Mouse (Mus musculus) limb, embryonic 11.5 days (tissue): ENCODE data around the gene Pkp4. TPM values are rescaled to one million over a fixed set of nuclear protein-coding genes. Genes with fewer than 3 reads are reported as not detected.

Experiments used
- ATAC-seq: fragments of 200-750 bp; cut with Nextera tagmentation; 2 replicates; pipeline ENCODE4 v1.8.0; 2017; ENCODE audit warnings: low read depth; ENCODE audit not compliant: insufficient number of reproducible peaks, low FRiP score, low TSS enrichment
- DNase-seq: peaks from one replicate; pipeline ENCODE4 v3.0.0-alpha.2; 2015; ENCODE audit warnings: low spot score
- H3K27ac ChIP-seq: fragments of 300-500 bp; sonication (generic); replicated peaks from 2 replicates; pipeline ENCODE4 v1.5.1; 2014; ENCODE audit warnings: low read depth, mild to moderate bottlenecking, low read length
- H3K27me3 ChIP-seq: fragments of 300-500 bp; sonication (generic); 2 replicates; pipeline ENCODE4 v1.6.1; 2014; ENCODE audit warnings: mild to moderate bottlenecking, low read length, mixed read lengths; ENCODE audit not compliant: control insufficient read depth, insufficient read depth
- H3K36me3 ChIP-seq: fragments of 300-500 bp; sonication (generic); 2 replicates; pipeline ENCODE4 v1.6.1; 2014; ENCODE audit warnings: mild to moderate bottlenecking, low read length, moderate library complexity, mixed read lengths; ENCODE audit not compliant: control insufficient read depth, insufficient read depth
- H3K4me1 ChIP-seq: fragments of 300-500 bp; sonication (generic); 2 replicates; pipeline ENCODE4 v1.6.1; 2014; ENCODE audit warnings: low read length, mixed read lengths; ENCODE audit not compliant: control insufficient read depth, insufficient read depth
- H3K4me2 ChIP-seq: fragments of 300-500 bp; sonication (generic); 2 replicates; pipeline ENCODE4 v1.6.1; 2014; ENCODE audit warnings: low read depth, mild to moderate bottlenecking, moderate library complexity; ENCODE audit not compliant: severe bottlenecking
- H3K4me3 ChIP-seq: fragments of 300-500 bp; sonication (generic); 2 replicates; pipeline ENCODE4 v1.5.1; 2014; ENCODE audit warnings: low read depth, low read length
- H3K9ac ChIP-seq: fragments of 300-500 bp; sonication (generic); 2 replicates; pipeline ENCODE4 v1.6.1; 2014; ENCODE audit warnings: mild to moderate bottlenecking, low read length
- H3K9me3 ChIP-seq: fragments of 300-500 bp; sonication (generic); 2 replicates; pipeline ENCODE4 v1.6.1; 2016; ENCODE audit warnings: low read length; ENCODE audit not compliant: control insufficient read depth
- WGBS: fragments of 180-500 bp; shearing (Covaris S2); extraction: QIAGEN DNeasy Blood & Tissue Kit; methylation state at CpG from one replicate; pipeline ENCODE4 v1.1.7; 2014; 5-methylcytosine and 5-hydroxymethylcytosine counted together
- polyA plus RNA-seq: library from polyadenylated mRNA; unstranded; fragments of >200 nt; fragmentation: Nextera tagmentation; extraction: Ambion mirVana; gene quantifications from 2 replicates; pipeline ENCODE4 v1.2.1, GENCODE M21; 2014

The Pkp4 gene
- polyA plus RNA-seq, 1 experiment from 2014 or later = 18.8 TPM

DNA sequence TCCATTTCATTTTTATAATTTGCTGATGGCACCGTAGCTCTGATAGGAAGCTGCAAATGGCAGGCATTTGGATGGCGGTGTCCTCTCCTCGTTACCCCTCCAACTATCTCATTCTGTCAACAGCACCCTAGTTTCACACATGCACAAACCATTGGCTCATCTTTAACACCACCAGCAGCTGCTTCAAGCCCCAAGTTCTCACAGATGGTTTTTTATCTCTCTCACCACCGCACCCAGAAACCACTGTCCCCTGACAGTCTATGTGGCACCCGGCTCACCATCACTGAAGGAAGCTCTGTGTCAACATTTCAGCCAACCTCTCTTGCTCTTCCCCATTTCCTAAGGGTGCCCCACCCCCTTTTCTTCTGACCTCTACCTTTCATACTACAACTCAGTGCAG is 167.3 kb downstream of the Pkp4 start:
- DNase-seq (no peak), ATAC-seq (no peak)
- H3K4me3 ChIP-seq = no peak overlapping the region
- H3K4me2 ChIP-seq = no peak overlapping the region
- H3K27ac ChIP-seq = no peak overlapping the region
- WGBS = 94% methylated on average over 5 of the region's 5 CpGs
- H3K27me3 ChIP-seq = no peaks in the 10 kb centered on the region
- no peaks in the 10 kb centered on the region for H3K36me3 ChIP-seq
- no peak overlapping the region for H3K9ac ChIP-seq
- no peaks in the 10 kb centered on the region for H3K4me1 ChIP-seq
- no peaks in the 10 kb centered on the region for H3K9me3 ChIP-seq

DNA sequence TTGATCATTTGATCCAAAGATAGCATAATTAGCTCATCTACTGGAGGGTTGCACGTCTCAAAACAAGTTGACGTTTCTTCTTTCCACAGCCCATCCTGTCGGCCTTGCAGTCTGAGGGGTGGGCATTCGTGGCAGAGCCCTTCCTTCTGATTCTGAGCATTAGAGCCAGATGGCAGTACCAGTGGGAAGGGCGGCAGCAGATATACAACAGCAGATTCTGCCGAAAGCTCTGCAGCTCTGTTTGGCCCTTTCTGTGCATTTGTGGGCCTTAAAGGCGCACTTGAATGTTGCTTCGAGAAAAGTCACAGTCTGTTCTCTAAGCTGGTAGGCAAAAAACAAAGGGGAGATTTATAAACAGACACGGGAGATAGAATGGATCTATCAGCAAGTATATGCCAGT is 170.4 kb downstream of the Pkp4 start:
- Histone ChIP-seq H3K4me1 (no peaks in the 10 kb centered on the region), H3K9ac (no peak overlapping the region), H3K4me3 (no peak overlapping the region), H3K9me3 (no peaks in the 10 kb centered on the region), H3K27me3 (no peaks in the 10 kb centered on the region), H3K27ac (no peak overlapping the region), H3K4me2 (no peak overlapping the region), H3K36me3 (no peaks in the 10 kb centered on the region; the same call in 1 of the 2 replicates)
- 82% methylated on average over 9 of the region's 9 CpGs for WGBS
- no peak for DNase-seq
- no peak for ATAC-seq

DNA sequence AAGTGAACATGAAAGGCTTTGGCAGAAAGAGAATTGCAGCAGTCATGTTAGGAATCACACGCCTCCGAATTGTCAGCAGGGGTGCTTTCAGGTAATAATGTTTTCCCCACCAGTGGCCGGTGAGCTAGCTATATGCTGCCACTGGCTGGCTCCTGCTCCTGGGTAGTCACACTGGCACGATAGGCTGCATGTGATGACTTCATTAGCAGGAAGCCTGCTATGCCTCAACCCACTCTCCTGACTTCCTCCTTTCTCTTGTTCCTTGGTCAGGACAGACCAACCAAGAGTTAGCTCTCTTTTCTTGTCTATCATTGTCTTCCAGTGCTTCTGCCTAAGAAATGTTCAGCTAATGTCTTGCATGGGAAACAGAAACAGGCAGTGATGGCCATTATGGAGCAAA is 171.9 kb downstream of the Pkp4 start:
- Histone ChIP-seq H3K27me3 (no peaks in the 10 kb centered on the region), H3K27ac (no peak overlapping the region), H3K9ac (no peak overlapping the region), H3K9me3 (no peaks in the 10 kb centered on the region), H3K4me2 (no peak overlapping the region), H3K4me1 (no peaks in the 10 kb centered on the region), H3K4me3 (no peak overlapping the region), H3K36me3 (peaks cover 1% of the 10 kb centered on the region; the same call in 1 of the 2 replicates)
- 83% methylated on average over 4 of the region's 4 CpGs for WGBS
- DNase-seq (no peak), ATAC-seq (no peak)

DNA sequence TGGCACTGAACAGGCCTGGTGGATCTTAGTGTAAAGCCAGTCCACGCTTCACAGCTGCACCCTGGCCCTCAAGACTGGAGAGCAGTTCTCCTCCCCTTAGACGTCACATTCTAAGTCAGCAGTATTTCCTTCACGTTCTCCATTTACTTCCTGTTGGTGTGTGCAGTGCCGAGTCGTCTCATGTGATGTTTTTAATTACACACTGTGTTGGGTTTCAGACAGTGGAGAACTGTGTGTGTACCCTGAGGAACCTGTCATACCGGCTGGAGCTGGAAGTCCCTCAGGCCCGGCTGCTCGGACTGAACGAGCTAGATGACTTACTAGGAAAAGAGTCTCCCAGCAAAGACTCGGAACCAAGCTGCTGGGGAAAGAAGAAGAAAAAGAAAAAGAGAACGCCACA is 177.9 kb downstream of the Pkp4 start:
- Histone ChIP-seq H3K9ac (no peak overlapping the region), H3K36me3 (peaks cover 3% of the 10 kb centered on the region; the same call in 1 of the 2 replicates), H3K27ac (no peak overlapping the region), H3K9me3 (no peaks in the 10 kb centered on the region), H3K4me3 (no peak overlapping the region), H3K4me2 (no peak overlapping the region), H3K27me3 (no peaks in the 10 kb centered on the region), H3K4me1 (no peaks in the 10 kb centered on the region)
- 46% methylated on average over 11 of the region's 11 CpGs for WGBS
- ATAC-seq (peak; percentile 35; the same call in 1 of the 2 replicates), DNase-seq (no peak)

DNA sequence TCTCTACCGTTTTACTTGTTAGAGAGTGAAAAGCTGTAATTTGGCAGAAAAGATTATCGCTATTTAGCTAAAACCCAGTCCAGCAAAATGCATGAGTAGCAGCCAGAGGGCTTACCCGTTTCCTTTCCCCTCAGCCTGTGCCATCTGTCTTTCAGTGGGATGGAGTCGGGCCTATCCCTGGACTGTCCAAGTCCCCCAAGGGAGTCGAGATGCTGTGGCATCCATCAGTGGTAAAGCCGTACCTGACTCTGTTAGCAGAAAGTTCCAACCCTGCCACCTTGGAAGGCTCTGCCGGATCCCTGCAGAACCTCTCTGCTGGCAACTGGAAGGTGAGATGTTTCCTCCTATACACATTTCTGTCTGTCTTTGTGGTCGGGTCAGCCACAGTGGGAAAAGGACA is 178.3 kb downstream of the Pkp4 start:
- H3K27ac ChIP-seq = no peak overlapping the region
- no peaks in the 10 kb centered on the region for H3K27me3 ChIP-seq
- H3K36me3 ChIP-seq = peaks cover 3% of the 10 kb centered on the region; the same call in 1 of the 2 replicates
- ATAC-seq (no peak), DNase-seq (no peak)
- H3K9ac ChIP-seq = no peak overlapping the region
- 87% methylated on average over 8 of the region's 8 CpGs for WGBS
- no peaks in the 10 kb centered on the region for H3K9me3 ChIP-seq
- no peak overlapping the region for H3K4me2 ChIP-seq
- no peaks in the 10 kb centered on the region for H3K4me1 ChIP-seq
- H3K4me3 ChIP-seq = no peak overlapping the region

DNA sequence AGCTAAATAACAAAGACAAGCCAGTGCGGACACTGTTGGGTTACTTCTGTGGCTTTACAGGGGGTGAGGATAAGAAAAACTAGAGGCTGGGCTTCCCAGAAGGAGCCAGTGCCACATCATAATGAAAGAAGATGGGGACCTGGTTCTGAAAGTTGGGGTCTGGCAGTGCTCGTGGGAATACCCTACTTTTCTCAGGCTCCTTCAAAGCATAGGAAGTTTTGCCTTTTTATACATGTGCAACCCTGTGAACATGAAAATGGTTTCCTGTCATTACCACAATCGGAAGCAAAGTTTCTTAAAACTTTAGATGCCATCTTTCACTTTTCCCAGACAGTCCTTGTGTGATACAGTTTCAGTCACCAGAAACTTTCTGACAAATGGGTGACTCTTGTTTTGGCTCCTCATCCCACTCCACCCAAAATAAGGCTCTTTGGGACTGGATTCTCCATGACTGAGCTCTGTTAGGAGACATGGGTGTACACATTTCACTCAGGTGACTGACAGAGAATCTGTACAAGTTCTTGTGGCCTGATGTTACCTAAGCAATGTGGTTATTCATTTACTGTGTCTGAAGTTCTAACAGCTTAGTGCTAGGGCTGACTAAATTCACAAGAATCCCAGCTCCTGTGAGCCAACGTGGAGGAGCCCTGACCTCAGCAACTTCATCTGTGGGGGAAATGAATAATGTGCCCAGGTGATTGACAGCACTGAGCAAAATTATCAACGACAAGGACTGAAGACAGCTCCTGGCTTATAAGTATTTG is 179.3 kb downstream of the Pkp4 start:
- H3K4me3 ChIP-seq = no peak overlapping the region
- peaks cover 3% of the 10 kb centered on the region; the same call in 1 of the 2 replicates for H3K36me3 ChIP-seq
- 88% methylated on average over 5 of the region's 5 CpGs for WGBS
- no peak overlapping the region for H3K9ac ChIP-seq
- ATAC-seq (no peak), DNase-seq (no peak)
- H3K9me3 ChIP-seq = no peaks in the 10 kb centered on the region
- H3K4me2 ChIP-seq = no peak overlapping the region
- H3K4me1 ChIP-seq = no peaks in the 10 kb centered on the region
- no peaks in the 10 kb centered on the region for H3K27me3 ChIP-seq
- H3K27ac ChIP-seq = no peak overlapping the region

DNA sequence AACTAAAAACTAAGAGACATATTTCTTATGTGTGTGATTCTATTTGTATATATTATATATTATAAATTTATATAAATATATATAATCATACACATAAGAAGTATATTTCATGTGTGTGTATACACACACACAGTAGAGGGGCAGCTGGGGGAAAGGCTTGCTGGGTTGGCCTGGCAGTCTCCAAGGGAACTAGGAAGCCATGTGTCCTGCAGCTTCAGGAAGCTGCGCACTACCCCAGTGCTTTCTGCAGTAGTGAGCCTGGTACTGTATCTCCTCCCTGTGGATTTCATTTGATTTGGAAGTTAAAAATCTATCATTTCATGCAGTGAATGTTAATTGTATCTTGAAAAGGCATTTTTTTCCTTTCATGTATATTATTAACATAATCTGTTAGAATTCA is 180.2 kb downstream of the Pkp4 start:
- peaks cover 3% of the 10 kb centered on the region; the same call in 1 of the 2 replicates for H3K36me3 ChIP-seq

DNA sequence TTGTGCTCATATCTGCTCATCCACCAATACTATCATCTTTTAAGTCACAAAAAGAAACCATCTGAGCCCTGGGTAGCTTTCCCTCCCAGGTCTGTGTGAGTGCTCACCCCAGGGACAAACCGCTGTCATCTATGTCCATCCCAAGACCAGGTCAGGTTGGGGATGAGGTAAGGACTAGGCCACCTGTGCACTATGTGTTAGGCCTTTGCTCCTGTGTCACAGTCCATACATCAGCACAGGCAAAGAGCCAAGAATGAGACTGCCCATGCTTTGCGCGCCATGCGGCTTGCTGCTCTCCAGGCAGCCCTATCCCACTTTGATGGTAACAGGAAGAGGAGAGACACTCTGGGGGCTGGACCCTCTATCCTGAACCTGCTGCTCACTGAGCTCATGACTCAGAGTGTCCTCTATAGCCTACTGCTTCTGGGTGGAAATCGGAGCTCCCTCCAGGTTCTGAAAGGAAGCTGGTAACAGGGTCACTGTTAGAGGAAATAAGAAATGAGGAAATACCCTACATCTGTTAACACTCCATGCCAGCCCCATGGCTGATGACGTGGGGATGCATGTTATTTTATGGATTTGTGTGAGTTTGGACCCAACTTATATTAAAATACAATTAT is 182.1 kb downstream of the Pkp4 start:
- 96% methylated on average over 6 of the region's 6 CpGs for WGBS
- peaks cover under 1% of the 10 kb centered on the region; the same call in 1 of the 2 replicates for H3K36me3 ChIP-seq
- no peaks in the 10 kb centered on the region for H3K9me3 ChIP-seq

More for the DNA sequence above, 180.2 kb downstream of the Pkp4 start:
- Histone ChIP-seq H3K4me2 (no peak overlapping the region), H3K9me3 (no peaks in the 10 kb centered on the region), H3K9ac (no peak overlapping the region), H3K27me3 (no peaks in the 10 kb centered on the region), H3K27ac (no peak overlapping the region), H3K4me1 (no peaks in the 10 kb centered on the region), H3K4me3 (no peak overlapping the region)
- WGBS = 100% methylated on average over 1 of the region's 1 CpGs
- no peak for DNase-seq
- ATAC-seq = no peak

More for the DNA sequence above, 182.1 kb downstream of the Pkp4 start:
- no peak overlapping the region for H3K4me2 ChIP-seq
- H3K27ac ChIP-seq = no peak overlapping the region
- ATAC-seq (no peak), DNase-seq (no peak)
- H3K4me1 ChIP-seq = no peaks in the 10 kb centered on the region
- H3K4me3 ChIP-seq = no peak overlapping the region
- no peak overlapping the region for H3K9ac ChIP-seq
- H3K27me3 ChIP-seq = no peaks in the 10 kb centered on the region
